24 mouse cellular contexts compared by ENCODE assay signal in the genomic region with DNA sequence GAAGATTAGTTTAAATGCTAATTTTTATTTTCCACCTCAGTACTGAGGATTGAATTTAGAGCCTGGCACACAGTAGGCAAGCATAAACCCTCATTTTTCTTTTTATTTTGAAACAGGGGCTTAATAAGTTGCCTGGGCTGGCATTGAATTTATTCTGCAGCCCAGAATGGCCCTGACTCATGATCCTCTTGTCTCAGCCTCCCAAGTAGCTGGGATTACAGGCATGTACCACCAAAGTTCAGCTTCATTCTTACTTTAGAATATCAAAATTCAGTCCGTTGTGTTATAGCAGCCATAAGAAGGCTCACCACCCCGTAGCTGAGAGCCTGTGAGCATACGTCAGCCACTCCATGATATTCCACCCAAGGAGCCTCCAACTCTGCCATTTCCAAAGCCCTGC. TPM values are rescaled to one million over a fixed set of nuclear protein-coding genes. Genes with fewer than 3 reads are reported as not detected.
DNase-seq lines count a peak whose midpoint lies in the region; ATAC-seq and TF ChIP-seq lines count a peak whose summit lies in the region.
"Had no signal": no experiment of that assay in that cellular context is flagged by ENCODE, and none has a peak within 500 bp of the region (broad histone marks: within the 10 kb centered on the region; RNA-seq: fewer than 3 reads in every experiment).

No protein-coding gene starts in this region.

- DNase-seq in 416B (ENCODE audit: low read depth) (peak; percentile 69), MEL (ENCODE audit: low read depth, low spot score) (peak; percentile 8)
- DNase-seq in cerebellum, postnatal 4 days (ENCODE audit: low spot score in 2 of 2) = no peak
- DNase-seq in cerebellum, adult 18-20 months = no peak
- DNase-seq in cerebellum, adult 9-11 months = no peak
- DNase-seq: adrenal gland, adult 2 months; adrenal gland, postnatal 10 days; adrenal gland, postnatal 25 days; B cell, adult 2 months; cerebellum, adult 11-12 months; cerebellum, adult 8-10 months; cerebellum, postnatal 14 days; cerebellum, postnatal 36 days; embryo, embryonic 11 days had no signal

- ATAC-seq in common myeloid progenitor, adult 5-6 weeks (replicated peaks; ENCODE audit: low read depth, poor library complexity, severe bottlenecking) = peak; percentile 47; the same call in 1 of the 2 replicates
- ATAC-seq: CD4-positive, CD25-positive, alpha-beta regulatory T cell, adult 4 months; forebrain, embryonic 14.5 days; forebrain, embryonic 16.5 days had no signal

- H3K79me2 ChIP-seq in MEL (ENCODE audit: control insufficient read depth, insufficient read depth, low read length, poor library complexity) = no peaks in the 10 kb centered on the region

- no peak for TF ChIP-seq EP300 in MEL (IDR thresholded peaks at IDR 0.05; ENCODE audit: low read depth in 1 of 2, low read length in 2 of 2)

- no peaks in the 10 kb centered on the region for H3K36me3 ChIP-seq in MEL (ENCODE audit: control insufficient read depth in 1 of 2, insufficient read depth in 2 of 2, low read length in 2 of 2)
- H3K36me3 ChIP-seq: forebrain, embryonic 12.5 days; G1E had no signal

- no peaks in the 10 kb centered on the region for H3K27me3 ChIP-seq in MEL (ENCODE audit: control insufficient read depth in 1 of 2, insufficient read depth in 2 of 2, low read length in 2 of 2)
- H3K27me3 ChIP-seq: embryonic facial prominence, embryonic 13.5 days; embryonic facial prominence, embryonic 15.5 days; forebrain, embryonic 12.5 days had no signal

- H3K9me3 ChIP-seq in MEL (replicated peaks; ENCODE audit: insufficient read depth, low read length) = no peaks in the 10 kb centered on the region
- H3K9me3 ChIP-seq: embryonic facial prominence, embryonic 15.5 days; forebrain, embryonic 12.5 days had no signal

- H3K4me3 ChIP-seq in MEL (ENCODE audit: control insufficient read depth in 1 of 2, insufficient read depth in 1 of 2, low read depth in 2 of 2, low read length in 2 of 2) = no peak overlapping the region
- H3K4me3 ChIP-seq: embryonic facial prominence, embryonic 13.5 days; embryonic facial prominence, embryonic 15.5 days; erythroblast, embryonic 14.5 days; forebrain, embryonic 10.5 days; forebrain, embryonic 12.5 days had no signal

- H3K9ac ChIP-seq in MEL (ENCODE audit: control insufficient read depth, low read depth, low read length, poor library complexity, severe bottlenecking) = no peak overlapping the region
- H3K9ac ChIP-seq: embryonic facial prominence, embryonic 13.5 days; embryonic facial prominence, embryonic 15.5 days; forebrain, embryonic 12.5 days had no signal

- no peak overlapping the region for H3K27ac ChIP-seq in MEL (ENCODE audit: control insufficient read depth, low read depth, low read length)
- H3K27ac ChIP-seq: embryonic facial prominence, embryonic 13.5 days; embryonic facial prominence, embryonic 15.5 days; forebrain, embryonic 10.5 days; forebrain, embryonic 12.5 days had no signal

- no peak for TF ChIP-seq POLR2A in MEL (IDR thresholded peaks at IDR 0.05; ENCODE audit: control insufficient read depth in 1 of 2, insufficient read depth in 1 of 2, low read depth in 1 of 2, low read length in 2 of 2, poor library complexity in 1 of 2)

- no peak for TF ChIP-seq RAD21 in MEL (IDR thresholded peaks at IDR 0.05; ENCODE audit: low read depth, low read length)

- no peaks in the 10 kb centered on the region for H3K4me1 ChIP-seq in MEL (ENCODE audit: control insufficient read depth in 1 of 2, insufficient read depth in 2 of 2, low read length in 2 of 2)

- no peak for TF ChIP-seq CTCF in MEL (IDR thresholded peaks at IDR 0.05 in 2 of 3, conservative IDR thresholded peaks at IDR 0.05 in 1 of 3; ENCODE audit: control insufficient read depth in 1 of 3, insufficient read depth in 1 of 3, low read depth in 2 of 3, low read length in 3 of 3, poor library complexity in 1 of 3, severe bottlenecking in 1 of 3)

TF ChIP-seq in MEL, 35 proteins besides CTCF, POLR2A, EP300 and RAD21:
- no peak for TF ChIP-seq ZMIZ1 (IDR thresholded peaks at IDR 0.05; ENCODE audit: low read depth, low read length)
- TF ChIP-seq CHD1 (IDR thresholded peaks at IDR 0.05; ENCODE audit: low read depth, low read length) = no peak
- TF ChIP-seq ZNF384 (IDR thresholded peaks at IDR 0.05; ENCODE audit: low read depth, low read length) = no peak

RNA-seq across cellular contexts. Expression of a gene that starts 35.7 kb away (rescaled TPM):
- total RNA-seq in MEL (2012; rRNA removed) = 84.1 and 88.1 TPM in 2 replicates
- polyA plus RNA-seq in MEL (2012; ENCODE audit: insufficient read depth in 1 of 2, insufficient read length in 2 of 2, low read depth in 1 of 2, low replicate concordance in 2 of 2, missing spikeins in 1 of 2) = 10 to 100 TPM in 1 of 2 experiments, not detected in 1; 86.3 TPM
- total RNA-seq in common myeloid progenitor, adult 5-6 weeks (2017) = 69.9 and 75.7 TPM in 2 replicates

Comparison
In these comparisons a context has a peak if more than half of its experiments do, and no peak if none do; other contexts are left out.
1. DNase-seq: peak in 416B (single experiment) and MEL (single experiment); none in cerebellum, postnatal 4 days (0 of 2), cerebellum, adult 18-20 months (0 of 2) and cerebellum, adult 9-11 months (single experiment).